Mouse (Mus musculus) WW6 (cell line): ENCODE results near the gene Vmn2r28.
"Not testable (repeated sequence)": the region's sequence is repeated elsewhere in the genome, so short reads cannot be mapped to it uniquely, and the experiment has no call there.

Experiments
- DNase-seq: peaks from one replicate; pipeline ENCODE4 v3.0.0-alpha.2; 2013; ENCODE audit warnings: low read depth, low spot score

The Vmn2r28 gene

DNA sequence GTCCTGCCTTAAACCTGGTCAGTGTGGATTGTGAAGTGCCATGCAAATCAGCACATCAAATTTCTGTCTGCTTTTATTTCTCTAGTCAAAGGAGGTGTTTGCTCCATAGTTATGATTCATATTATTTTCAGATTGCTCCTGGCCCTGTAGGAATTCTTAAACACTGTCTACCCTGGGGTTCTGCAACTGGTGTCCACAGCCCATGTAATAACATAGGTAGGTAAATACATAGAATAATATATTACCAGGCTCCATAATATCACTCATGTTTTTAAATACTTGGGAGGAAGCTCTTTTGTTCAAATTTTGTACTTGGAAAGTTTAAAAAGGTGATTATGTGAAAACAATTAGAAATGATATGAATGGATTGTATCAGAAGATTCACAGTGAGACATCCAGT lies at the start of gene Vmn2r28:
TSS of gene Vmn2r28 (minus strand) at position 101 of the 400 bp plus-strand sequence.
- not testable (repeated sequence) for DNase-seq

DNA sequence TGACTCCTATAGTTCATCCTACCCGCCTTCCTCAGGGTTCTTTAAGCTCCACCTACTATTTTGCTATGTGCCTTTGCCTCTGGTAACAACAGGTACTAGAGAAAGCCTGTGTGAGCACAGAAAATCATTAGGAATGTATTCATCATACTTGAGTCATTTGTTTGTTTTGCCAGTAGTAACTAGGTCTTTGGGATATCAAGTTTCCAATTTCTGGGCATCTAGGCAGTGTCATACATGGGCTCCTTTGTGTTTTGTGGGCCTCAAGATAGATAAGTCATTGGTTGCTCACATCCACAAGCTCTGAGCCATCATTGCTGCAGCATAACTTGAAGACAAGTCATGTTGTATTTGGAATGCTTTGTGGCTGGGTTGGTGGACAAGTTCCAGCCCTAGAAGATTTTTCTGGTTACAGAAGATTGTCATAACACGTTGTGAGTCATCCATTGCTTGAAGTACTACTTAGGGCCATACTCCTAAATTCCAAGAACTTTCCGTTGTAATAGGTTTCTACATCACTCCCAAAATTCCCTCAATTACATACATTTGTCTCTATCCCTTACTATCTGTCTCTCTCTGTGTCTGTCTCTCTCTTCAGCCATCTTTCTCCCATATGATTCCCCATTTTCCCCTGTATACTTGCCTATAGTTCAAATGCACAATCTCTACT lies 47.1 kb upstream of the Vmn2r28 start:
- DNase-seq, result not testable (repeated sequence)

DNA sequence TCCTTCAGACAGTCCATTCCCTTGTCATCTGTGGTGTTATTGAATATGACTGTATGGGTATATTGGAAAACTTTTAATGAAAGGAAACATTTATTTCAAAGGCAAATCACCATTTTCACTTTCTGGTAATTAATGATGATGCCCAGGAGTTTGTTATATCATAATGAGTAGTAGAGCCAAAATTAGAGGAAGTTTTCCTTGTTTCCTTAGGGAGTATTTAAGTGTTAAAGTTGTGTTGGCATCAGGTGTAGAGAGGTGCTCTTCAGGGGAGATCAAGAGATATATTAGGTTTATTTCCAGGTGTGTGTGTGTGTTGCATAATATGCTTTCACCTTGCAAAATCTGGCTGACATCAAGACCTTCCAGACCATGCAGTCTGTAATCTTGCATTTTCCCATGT lies 37.1 kb downstream of the Vmn2r28 start, which contains the start of gene Vmn1r59:
TSS of gene Vmn1r59 (minus strand) at position 101 of the 400 bp plus-strand sequence.
- DNase-seq, result no peak

DNA sequence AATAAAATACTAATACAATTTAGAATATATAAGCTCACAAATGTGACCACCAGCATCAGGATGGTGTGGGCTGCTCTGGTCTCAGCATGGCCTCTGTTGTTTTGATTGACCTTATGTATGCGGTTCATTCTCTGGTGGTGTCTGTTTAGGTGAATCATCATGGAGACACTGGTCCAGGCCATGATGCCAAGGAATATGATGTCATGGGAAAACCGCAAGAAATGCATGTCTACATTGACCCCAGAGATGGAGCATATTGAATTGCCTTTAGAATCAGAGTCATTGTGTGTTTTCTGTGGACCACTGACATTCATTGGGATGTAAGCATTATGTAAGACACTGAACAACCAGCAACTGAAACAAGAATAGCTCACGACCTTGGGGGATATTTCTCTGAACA lies 39.7 kb downstream of the Vmn2r28 start:
- DNase-seq, result not testable (repeated sequence)

DNA sequence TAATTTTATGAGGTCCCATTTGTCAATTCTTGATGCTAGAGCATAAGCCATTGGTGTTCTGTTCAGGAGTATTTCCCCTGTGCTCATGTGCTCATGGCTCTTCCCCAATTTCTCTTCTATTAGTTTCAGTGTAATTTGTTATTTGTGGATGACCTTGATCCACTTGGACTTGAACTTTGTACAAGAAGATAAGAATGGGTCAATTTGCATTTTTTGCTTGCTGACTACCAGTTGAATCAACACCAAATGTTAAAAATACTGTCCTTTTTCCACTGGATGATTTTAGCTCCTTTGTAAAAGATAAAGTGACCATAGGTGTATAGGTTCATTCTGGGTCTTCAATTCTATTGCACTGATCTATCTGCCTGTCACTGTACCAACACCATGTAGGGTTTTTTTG lies 45.1 kb downstream of the Vmn2r28 start:
- DNase-seq, result no peak
